Mouse (Mus musculus) liver, postnatal 0 days (tissue): Measurements from ENCODE around the gene Socs3. TPM values are rescaled to one million over a fixed set of nuclear protein-coding genes. Genes with fewer than 3 reads are reported as not detected.

Experiments
- ATAC-seq: fragments of 200-750 bp; cut with Nextera tagmentation; 2 replicates; pipeline ENCODE4 v1.8.0; 2017; ENCODE audit warnings: mild to moderate bottlenecking, moderate library complexity
- DNase-seq: peaks from one replicate; pipeline ENCODE4 v3.0.0-alpha.2; 2016
- H3K27ac ChIP-seq: fragments of 300-500 bp; sonication (generic); 2 replicates; pipeline ENCODE4 v1.5.1; 2014; ENCODE audit warnings: antibody characterized with exemption, moderate library complexity, mild to moderate bottlenecking, low read depth
- H3K27me3 ChIP-seq: fragments of 300-500 bp; sonication (generic); 2 replicates; pipeline ENCODE4 v1.6.1; 2014; ENCODE audit warnings: low read length, control low read depth, mixed read lengths; ENCODE audit not compliant: insufficient read depth
- H3K36me3 ChIP-seq: fragments of 300-500 bp; sonication (generic); replicated peaks from 2 replicates; pipeline ENCODE4 v1.6.1; 2014; ENCODE audit warnings: mild to moderate bottlenecking, control low read depth, low read length, moderate library complexity, mixed read lengths; ENCODE audit not compliant: insufficient read depth
- H3K4me1 ChIP-seq: fragments of 300-500 bp; sonication (generic); 2 replicates; pipeline ENCODE4 v1.6.1; 2014; ENCODE audit warnings: antibody characterized with exemption, mild to moderate bottlenecking, control low read depth; ENCODE audit not compliant: insufficient read depth
- H3K4me2 ChIP-seq: fragments of 300-500 bp; sonication (generic); 2 replicates; pipeline ENCODE4 v1.6.1; 2014; ENCODE audit warnings: low read depth, mild to moderate bottlenecking, low read length, moderate library complexity, mixed read lengths
- H3K4me3 ChIP-seq: fragments of 300-500 bp; sonication (generic); 2 replicates; pipeline ENCODE4 v1.5.1; 2014; ENCODE audit warnings: low read depth, low read length
- H3K9ac ChIP-seq: fragments of 300-500 bp; sonication (generic); replicated peaks from 2 replicates; pipeline ENCODE4 v1.6.1; 2014; ENCODE audit warnings: mild to moderate bottlenecking, moderate library complexity
- H3K9me3 ChIP-seq: fragments of 300-500 bp; sonication (generic); 2 replicates; pipeline ENCODE4 v1.6.1; 2016; ENCODE audit warnings: mild to moderate bottlenecking, control low read depth, low read length, mixed read lengths
- CTCF ChIP-seq: sonication (generic); IDR thresholded peaks from 2 replicates; pipeline ENCODE4 v1.5.1; 2016; ENCODE audit warnings: antibody characterized with exemption, low read depth
- EP300 ChIP-seq: IDR thresholded peaks from 2 replicates; pipeline ENCODE4 v1.6.1; 2016; ENCODE audit warnings: antibody characterized with exemption, low read depth, mild to moderate bottlenecking
- WGBS: fragments of 180-500 bp; shearing (Covaris S2); extraction: QIAGEN DNeasy Blood & Tissue Kit; methylation state at CpG from one replicate; pipeline ENCODE4 v1.1.7; 2014; ENCODE audit not compliant: insufficient replicate concordance; 5-methylcytosine and 5-hydroxymethylcytosine counted together
- polyA plus RNA-seq: library from polyadenylated mRNA; unstranded; fragments of >200 nt; fragmentation: Nextera tagmentation; extraction: Ambion mirVana; gene quantifications from 2 replicates; pipeline ENCODE4 v1.2.1, GENCODE M21; 2015

The Socs3 gene
- polyA plus RNA-seq, 1 experiment from 2014 or later = 5.8 TPM

DNA sequence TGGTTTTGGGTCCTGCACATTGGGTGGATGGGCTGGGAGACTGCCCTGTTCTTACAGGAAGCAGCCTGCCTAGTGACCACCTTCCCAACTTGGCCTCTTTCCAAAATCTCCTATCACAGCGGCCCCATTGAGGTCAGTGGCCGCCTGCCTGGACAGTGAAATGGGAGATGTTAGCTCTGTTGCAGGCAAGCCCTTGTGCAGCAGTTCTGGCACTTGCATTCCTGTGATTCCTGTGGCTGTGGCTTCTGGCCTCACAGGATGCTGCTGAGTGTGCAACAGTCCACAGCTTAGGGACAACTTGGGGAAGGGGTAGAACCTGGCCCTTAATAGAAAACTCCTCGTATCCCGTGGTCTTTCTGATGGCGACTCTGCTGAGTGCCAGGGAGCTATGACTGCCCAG, 33.9 kb upstream of the Socs3 start:
- Histone ChIP-seq H3K9ac (no peak overlapping the region), H3K4me2 (no peak overlapping the region), H3K4me3 (no peak overlapping the region), H3K9me3 (no peaks in the 10 kb centered on the region), H3K27ac (no peak overlapping the region), H3K27me3 (no peaks in the 10 kb centered on the region), H3K4me1 (peaks cover 28% of the 10 kb centered on the region), H3K36me3 (peaks cover 65% of the 10 kb centered on the region)
- no peak for TF ChIP-seq EP300
- TF ChIP-seq CTCF = no peak
- 73% methylated on average over 5 of the region's 5 CpGs for WGBS
- DNase-seq (no peak), ATAC-seq (no peak)

DNA sequence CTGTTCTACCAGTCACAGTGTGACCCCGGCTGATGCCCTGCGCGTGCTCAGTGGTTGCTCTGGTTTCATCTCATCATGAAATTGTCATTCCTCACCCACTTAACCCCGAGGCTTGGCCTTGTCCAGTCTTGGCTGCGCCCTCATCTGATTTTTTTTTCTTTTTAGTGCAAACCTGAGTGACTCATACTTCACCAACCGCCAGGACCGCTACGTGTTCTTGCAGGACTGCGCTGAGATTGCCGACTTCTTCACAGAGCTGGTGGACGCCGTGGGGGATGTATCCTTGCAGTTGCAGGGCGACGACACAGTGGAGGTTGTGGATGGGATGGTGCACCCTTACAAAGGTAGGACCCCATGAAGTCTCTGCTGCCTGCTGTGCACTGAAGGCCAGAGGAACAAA, 33.3 kb upstream of the Socs3 start:
- Histone ChIP-seq H3K36me3 (peaks cover 65% of the 10 kb centered on the region), H3K27ac (no peak overlapping the region), H3K4me2 (no peak overlapping the region), H3K27me3 (no peaks in the 10 kb centered on the region), H3K4me1 (peaks cover 28% of the 10 kb centered on the region), H3K9me3 (no peaks in the 10 kb centered on the region), H3K4me3 (no peak overlapping the region), H3K9ac (no peak overlapping the region)
- 91% methylated on average over 14 of the region's 14 CpGs for WGBS
- TF ChIP-seq EP300 (no peak), CTCF (no peak)
- no peak for ATAC-seq
- no peak for DNase-seq

DNA sequence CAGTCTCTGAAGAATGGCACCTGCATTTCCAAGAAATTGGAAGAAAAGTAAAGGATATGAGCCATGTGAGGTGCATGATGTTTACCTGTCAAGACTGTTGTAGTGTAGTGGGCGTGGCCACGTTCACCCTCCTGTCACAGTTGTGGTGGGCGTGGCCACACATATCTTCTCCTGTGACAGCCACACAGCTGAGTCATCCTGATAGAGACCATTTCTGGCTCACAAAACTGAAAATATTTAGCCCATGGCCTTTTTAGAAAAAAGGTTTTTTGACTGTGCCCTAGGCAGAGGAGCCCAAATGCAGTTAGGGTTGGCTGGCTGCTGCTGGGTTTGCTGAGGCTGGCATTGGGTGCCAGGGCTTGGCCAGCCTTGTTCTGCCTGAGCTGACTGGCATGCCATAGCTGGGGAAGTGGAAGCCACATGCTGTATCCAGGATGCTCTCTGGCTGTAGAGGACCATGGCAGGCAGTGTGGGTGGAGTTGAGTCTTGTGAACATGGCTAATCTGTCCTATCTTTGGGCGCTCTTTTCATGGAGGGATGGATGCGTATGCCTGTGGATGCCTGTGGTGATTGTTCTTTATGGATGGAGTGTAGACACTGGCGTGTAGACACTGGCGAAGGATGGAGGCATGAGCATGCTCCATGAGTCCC, 30.8 kb upstream of the Socs3 start:
- ATAC-seq = peak; percentile 85
- TF ChIP-seq EP300 = peak; percentile 62; the same call in 1 of the 2 replicates
- no peak for TF ChIP-seq CTCF
- H3K9me3 ChIP-seq = no peaks in the 10 kb centered on the region
- peak; percentile 75 for DNase-seq
- peak overlapping the region; percentile 91 for H3K27ac ChIP-seq
- H3K4me1 ChIP-seq = peaks cover 18% of the 10 kb centered on the region
- WGBS = 72% methylated on average over 7 of the region's 7 CpGs
- peaks cover 54% of the 10 kb centered on the region for H3K36me3 ChIP-seq
- no peak overlapping the region for H3K4me3 ChIP-seq
- peak overlapping the region; percentile 44 for H3K4me2 ChIP-seq
- H3K27me3 ChIP-seq = no peaks in the 10 kb centered on the region
- no peak overlapping the region for H3K9ac ChIP-seq

DNA sequence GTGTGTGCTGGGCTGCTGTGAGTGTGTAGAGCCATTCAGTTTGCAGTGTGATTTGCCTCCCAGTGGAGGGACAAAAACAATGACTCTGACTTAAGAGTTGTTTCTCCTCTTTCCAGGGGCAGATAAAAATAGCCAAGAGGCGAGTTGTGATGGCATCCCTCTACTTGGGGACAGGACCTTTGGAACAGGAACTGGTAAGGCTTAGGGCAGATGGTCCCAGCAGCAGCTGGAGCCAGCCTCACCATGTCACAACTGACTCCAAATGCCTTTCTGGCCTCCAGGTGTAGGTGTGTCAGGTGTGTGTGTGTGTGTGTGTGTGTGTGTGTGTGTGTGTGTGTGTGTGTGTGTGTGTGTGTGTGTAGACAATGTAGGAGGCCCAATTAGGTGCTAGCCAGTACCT, 30.2 kb upstream of the Socs3 start:
- H3K4me2 ChIP-seq = no peak overlapping the region
- no peaks in the 10 kb centered on the region for H3K9me3 ChIP-seq
- TF ChIP-seq CTCF (no peak), EP300 (no peak)
- H3K9ac ChIP-seq = no peak overlapping the region
- H3K27me3 ChIP-seq = no peaks in the 10 kb centered on the region
- H3K4me3 ChIP-seq = no peak overlapping the region
- 47% methylated on average over 1 of the region's 1 CpGs for whole genome bisulfite sequencing
- H3K36me3 ChIP-seq = peaks cover 48% of the 10 kb centered on the region
- DNase-seq (no peak), ATAC-seq (no peak)
- H3K27ac ChIP-seq = peak overlapping the region; percentile 91
- peaks cover 22% of the 10 kb centered on the region for H3K4me1 ChIP-seq

DNA sequence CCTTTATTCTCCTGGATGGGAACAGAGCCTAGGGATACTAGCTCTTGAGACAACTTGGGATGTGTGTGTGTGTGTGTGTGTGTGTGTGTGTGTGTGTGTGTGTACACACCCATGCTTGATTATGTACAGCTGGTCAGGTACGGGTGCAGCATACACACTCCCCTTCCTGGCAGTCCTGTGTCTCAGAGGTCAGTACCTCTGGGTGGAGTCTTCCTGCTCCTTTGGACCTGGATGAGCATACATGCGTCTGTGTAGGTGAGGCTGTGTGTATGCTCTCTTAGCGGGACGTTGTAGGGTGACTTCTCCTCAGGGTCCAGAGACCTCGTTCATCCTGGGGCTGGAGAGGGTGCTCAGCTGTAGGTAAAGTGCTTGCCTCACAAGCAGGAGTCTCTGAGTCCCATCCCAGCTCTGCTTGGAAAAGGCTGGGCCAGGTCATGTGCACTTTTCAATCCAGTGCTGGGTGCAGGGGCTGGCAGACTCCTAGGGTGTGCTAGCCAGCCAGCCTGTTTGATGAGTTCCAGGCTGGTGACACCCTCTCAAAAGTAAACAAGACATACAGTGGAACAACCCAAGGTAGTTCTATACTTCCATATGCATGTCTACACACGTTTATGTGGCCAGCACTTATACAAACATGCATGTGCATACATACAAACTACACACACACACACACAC, 29.6 kb upstream of the Socs3 start:
- H3K9ac ChIP-seq = no peak overlapping the region
- no peaks in the 10 kb centered on the region for H3K9me3 ChIP-seq
- H3K4me2 ChIP-seq = no peak overlapping the region
- no peaks in the 10 kb centered on the region for H3K27me3 ChIP-seq
- no peak for DNase-seq
- peaks cover 42% of the 10 kb centered on the region for H3K36me3 ChIP-seq
- H3K27ac ChIP-seq = peak overlapping the region; percentile 91; the same call in 1 of the 2 replicates
- TF ChIP-seq CTCF (no peak), EP300 (no peak)
- no peak overlapping the region for H3K4me3 ChIP-seq
- no peak for ATAC-seq
- peaks cover 29% of the 10 kb centered on the region for H3K4me1 ChIP-seq
- 67% methylated on average over 6 of the region's 6 CpGs for WGBS

DNA sequence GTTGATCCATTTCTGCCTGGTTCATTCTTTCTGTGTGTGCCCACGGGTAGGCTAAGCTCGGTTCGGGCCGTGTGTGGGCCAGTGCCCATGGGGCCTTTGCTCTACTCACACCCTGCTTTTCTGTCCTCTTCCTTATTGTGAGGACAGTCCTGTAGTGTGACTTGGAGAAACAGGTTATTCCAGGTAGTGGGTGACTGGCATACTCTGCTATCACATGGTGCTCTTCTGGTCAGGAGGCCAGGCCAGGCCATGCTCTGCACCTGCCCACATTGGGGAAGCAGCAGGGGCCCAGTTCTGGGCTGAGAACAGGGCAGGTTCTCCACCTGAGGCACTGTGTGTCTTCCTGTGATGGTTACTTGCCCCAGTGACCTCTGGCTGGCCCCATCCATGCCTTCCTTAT, 28.5 kb upstream of the Socs3 start:
- Histone ChIP-seq H3K4me1 (peaks cover 40% of the 10 kb centered on the region), H3K36me3 (peaks cover 32% of the 10 kb centered on the region)
- ATAC-seq = no peak

More for the DNA sequence above, 28.5 kb upstream of the Socs3 start:
- 91% methylated on average over 4 of the region's 4 CpGs for WGBS
- 0 out of 2 replicates have a peak overlapping the region, but pooled peaks have one; percentile 21 for H3K9ac ChIP-seq
- 0 out of 2 replicates have a peak overlapping the region, but pooled peaks have one; percentile 2 for H3K27ac ChIP-seq
- no peak overlapping the region for H3K4me3 ChIP-seq
- H3K4me2 ChIP-seq = no peak overlapping the region
- no peak for DNase-seq
- TF ChIP-seq CTCF = no peak
- no peak for TF ChIP-seq EP300
- no peaks in the 10 kb centered on the region for H3K27me3 ChIP-seq
- no peaks in the 10 kb centered on the region for H3K9me3 ChIP-seq
